Mouse (Mus musculus) cortical plate, adult 2 months (tissue): ENCODE results near the gene Cracr2a.

Experiments
- CTCF ChIP-seq: fragments of 200-500 bp; IDR thresholded peaks from 2 replicates; pipeline ENCODE4 v1.5.1; 2011; ENCODE audit warnings: mild to moderate bottlenecking, control low read depth, low read length; ENCODE audit not compliant: insufficient read depth; ENCODE audit errors: extremely low read depth
- POLR2A ChIP-seq: fragments of 200-500 bp; IDR thresholded peaks from 2 replicates; pipeline ENCODE4 v1.6.1; 2011; ENCODE audit warnings: mild to moderate bottlenecking, low read length, control low read depth; ENCODE audit not compliant: insufficient read depth; ENCODE audit errors: extremely low read depth

- TF ChIP-seq POLR2A (no peak), CTCF (no peak)
These were observed 117.2 kb downstream of the Cracr2a start for GRCm38 (mm10) chr6:127678320-127678719.
